Mouse (Mus musculus) E14TG2a.4 (cell line): ENCODE data around the gene St6galnac1.
"Not testable (repeated sequence)": the region's sequence is repeated elsewhere in the genome, so short reads cannot be mapped to it uniquely, and the experiment has no call there.

Source experiments
- H3K27me3 ChIP-seq: 2 replicates; pipeline ENCODE4 v1.6.1; 2014; ENCODE audit warnings: low read length, control low read depth; ENCODE audit not compliant: insufficient read depth
- H3K36me3 ChIP-seq: 2 replicates; pipeline ENCODE4 v1.6.1; 2014; ENCODE audit warnings: low read length, control low read depth; ENCODE audit not compliant: insufficient read depth
- H3K4me1 ChIP-seq: replicated peaks from 2 replicates; pipeline ENCODE4 v1.6.1; 2014; ENCODE audit warnings: low read depth, low read length, control low read depth
- H3K4me3 ChIP-seq: replicated peaks from 2 replicates; pipeline ENCODE4 v1.5.1; 2014; ENCODE audit warnings: mild to moderate bottlenecking, low read length
- H3K9me3 ChIP-seq: 2 replicates; pipeline ENCODE4 v1.6.1; 2014; ENCODE audit warnings: low read length, control low read depth
- CTCF ChIP-seq: conservative IDR thresholded peaks from 2 replicates; pipeline ENCODE4 v1.5.1; 2014; ENCODE audit warnings: low read length
- NANOG ChIP-seq: IDR thresholded peaks from 2 replicates; pipeline ENCODE4 v1.6.1; 2014; ENCODE audit warnings: borderline replicate concordance, low read length, mixed read lengths
- POU5F1 ChIP-seq: IDR thresholded peaks from 2 replicates; pipeline ENCODE4 v1.6.1; 2014; ENCODE audit warnings: low read length, borderline replicate concordance

The St6galnac1 gene

GRCm38 (mm10) chr11:116775407-116775806 lies at the start of gene St6galnac1:
Gene St6galnac1, minus strand, starts transcription at chr11:116775507.
- no peak within 1 kb of the TSS for H3K4me3 ChIP-seq
- H3K9me3 ChIP-seq = no peaks in the 10 kb centered on the region
- TF ChIP-seq CTCF (no peak), NANOG (no peak), POU5F1 (no peak)
- H3K4me1 ChIP-seq = no peaks in the 10 kb centered on the region; the same call in 1 of the 2 replicates
- 0 out of 2 replicates have a peak, but pooled peaks cover 3% of the 10 kb centered on the region for H3K27me3 ChIP-seq
- no peaks in the 10 kb centered on the region for H3K36me3 ChIP-seq

DNA sequence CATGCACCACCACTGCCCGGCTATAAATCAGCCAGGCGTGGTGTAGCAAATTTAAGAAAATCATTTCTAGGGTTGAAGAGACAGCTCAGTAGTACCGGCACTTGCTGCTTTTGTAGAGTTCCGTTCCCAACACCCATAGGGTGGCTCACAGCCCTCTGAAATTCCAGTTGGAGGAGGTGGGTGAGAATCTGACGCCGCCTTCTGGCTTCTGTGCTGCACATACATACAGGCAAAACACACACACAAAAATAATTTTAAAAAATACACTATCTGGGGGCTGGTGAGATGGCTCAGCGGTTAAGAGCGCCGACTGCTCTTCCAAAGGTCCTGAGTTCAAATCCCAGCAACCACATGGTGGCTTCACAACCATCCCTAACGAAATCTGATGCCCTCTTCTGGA lies 48.6 kb upstream of the St6galnac1 start:
- H3K36me3 ChIP-seq, H3K4me3 ChIP-seq, H3K9me3 ChIP-seq: not testable (repeated sequence)
- Histone ChIP-seq H3K4me1 (peaks cover 46% of the 10 kb centered on the region), H3K27me3 (peaks cover 26% of the 10 kb centered on the region)

DNA sequence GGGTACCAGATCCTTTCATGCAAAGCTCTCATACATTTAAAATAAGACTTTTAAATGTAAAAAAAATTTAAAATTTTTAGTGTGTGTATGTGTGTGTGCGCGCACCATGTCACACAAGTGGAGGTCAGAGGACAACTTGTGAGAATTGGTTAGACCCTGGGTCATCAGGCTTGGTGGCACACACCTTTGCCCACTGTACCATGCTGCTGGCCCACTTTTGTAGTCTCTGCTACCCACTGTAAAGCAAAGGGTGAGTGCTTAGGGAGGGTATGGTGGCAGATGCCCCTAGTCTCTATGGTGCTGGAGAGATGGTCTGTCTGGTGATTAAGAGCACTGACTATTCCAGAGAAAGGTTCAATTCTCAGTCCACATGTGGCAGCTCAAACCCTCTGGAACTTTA lies 47.9 kb upstream of the St6galnac1 start:
- no peaks in the 10 kb centered on the region for H3K9me3 ChIP-seq
- TF ChIP-seq CTCF (no peak), POU5F1 (no peak), NANOG (no peak)

GRCm38 (mm10) chr11:116822626-116823025 lies 47.3 kb upstream of the St6galnac1 start:
- peaks cover 43% of the 10 kb centered on the region for H3K4me1 ChIP-seq
- H3K9me3 ChIP-seq = no peaks in the 10 kb centered on the region
- H3K27me3 ChIP-seq = peaks cover 17% of the 10 kb centered on the region
- H3K36me3 ChIP-seq = no peaks in the 10 kb centered on the region
- no peak overlapping the region for H3K4me3 ChIP-seq
- no peak for TF ChIP-seq CTCF
- TF ChIP-seq POU5F1 = no peak
- TF ChIP-seq NANOG = no peak

More for the DNA sequence above, 47.9 kb upstream of the St6galnac1 start:
- peaks cover 45% of the 10 kb centered on the region for H3K4me1 ChIP-seq
- no peak overlapping the region for H3K4me3 ChIP-seq
- H3K36me3 ChIP-seq = no peaks in the 10 kb centered on the region
- H3K27me3 ChIP-seq = peaks cover 20% of the 10 kb centered on the region

DNA sequence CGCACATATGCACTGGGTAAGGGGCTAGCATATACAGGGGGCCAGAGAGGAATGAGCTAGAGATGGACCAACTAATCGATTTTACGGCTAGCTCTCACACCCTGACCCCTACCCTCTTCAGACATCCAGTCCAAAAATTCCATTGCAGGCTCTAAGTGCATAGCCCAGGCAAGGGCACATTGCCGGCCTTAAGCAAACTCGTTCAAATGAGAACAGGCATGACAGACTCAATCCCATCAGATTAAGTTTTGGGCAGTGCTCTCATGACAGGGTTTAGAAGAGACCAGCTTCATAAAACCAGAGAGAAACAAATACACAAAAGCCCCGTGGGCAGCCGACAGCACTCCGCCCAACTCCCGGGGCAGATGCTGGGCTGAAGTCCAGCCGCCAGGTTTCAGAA lies 46.9 kb upstream of the St6galnac1 start:
- TF ChIP-seq POU5F1 = no peak
- no peak for TF ChIP-seq CTCF
- no peak for TF ChIP-seq NANOG
- Histone ChIP-seq H3K9me3 (no peaks in the 10 kb centered on the region), H3K4me1 (peaks cover 40% of the 10 kb centered on the region), H3K27me3 (peaks cover 13% of the 10 kb centered on the region), H3K36me3 (no peaks in the 10 kb centered on the region), H3K4me3 (no peak overlapping the region)

- H3K4me3 ChIP-seq = no peak overlapping the region
- H3K4me1 ChIP-seq = peaks cover 36% of the 10 kb centered on the region
- no peaks in the 10 kb centered on the region for H3K36me3 ChIP-seq
- no peak for TF ChIP-seq CTCF
- TF ChIP-seq POU5F1 = no peak
- no peak for TF ChIP-seq NANOG
- peaks cover 4% of the 10 kb centered on the region for H3K27me3 ChIP-seq
- no peaks in the 10 kb centered on the region for H3K9me3 ChIP-seq
Measured at GRCm38 (mm10) chr11:116821057-116821940, 46.0 kb upstream of the St6galnac1 start.

- TF ChIP-seq POU5F1 (no peak), NANOG (no peak), CTCF (no peak)
- H3K27me3 ChIP-seq = peaks cover 3% of the 10 kb centered on the region; the same call in 1 of the 2 replicates
- H3K36me3 ChIP-seq = no peaks in the 10 kb centered on the region
- no peak overlapping the region for H3K4me3 ChIP-seq
- H3K4me1 ChIP-seq = peaks cover 34% of the 10 kb centered on the region
- no peaks in the 10 kb centered on the region for H3K9me3 ChIP-seq
Measured at GRCm38 (mm10) chr11:116819932-116820593, 44.8 kb upstream of the St6galnac1 start.

- TF ChIP-seq POU5F1 = no peak
- TF ChIP-seq NANOG = no peak
- no peak for TF ChIP-seq CTCF
- Histone ChIP-seq H3K27me3 (peaks cover 5% of the 10 kb centered on the region; the same call in 1 of the 2 replicates), H3K4me1 (peaks cover 45% of the 10 kb centered on the region), H3K9me3 (no peaks in the 10 kb centered on the region), H3K4me3 (no peak overlapping the region), H3K36me3 (no peaks in the 10 kb centered on the region)
Measured at GRCm38 (mm10) chr11:116818722-116819121, 43.4 kb upstream of the St6galnac1 start.

GRCm38 (mm10) chr11:116817567-116817966 lies 42.3 kb upstream of the St6galnac1 start:
- peaks cover 54% of the 10 kb centered on the region for H3K4me1 ChIP-seq
- no peak for TF ChIP-seq POU5F1
- no peak for TF ChIP-seq CTCF
- no peak for TF ChIP-seq NANOG

More at GRCm38 (mm10) chr11:116817567-116817966, 42.3 kb upstream of the St6galnac1 start:
- Histone ChIP-seq H3K27me3 (peaks cover 7% of the 10 kb centered on the region; the same call in 1 of the 2 replicates), H3K9me3 (no peaks in the 10 kb centered on the region), H3K4me3 (no peak overlapping the region), H3K36me3 (no peaks in the 10 kb centered on the region)
